Mouse (Mus musculus) ES-Bruce4 (cell line): ENCODE measurements around the gene Lpar3. TPM values are rescaled to one million over a fixed set of nuclear protein-coding genes. Genes with fewer than 3 reads are reported as not detected.

ENCODE experiments used
- H3K27ac ChIP-seq: 2 replicates; pipeline ENCODE4 v1.5.1; 2012; ENCODE audit warnings: low read length, inconsistent platforms; ENCODE audit not compliant: insufficient read depth
- H3K27me3 ChIP-seq: 2 replicates; pipeline ENCODE4 v1.6.1; 2012; ENCODE audit warnings: mild to moderate bottlenecking, low read length, inconsistent platforms; ENCODE audit not compliant: control insufficient read depth, poor library complexity, insufficient read depth, severe bottlenecking
- H3K36me3 ChIP-seq: 2 replicates; pipeline ENCODE4 v1.6.1; 2012; ENCODE audit warnings: inconsistent platforms, mild to moderate bottlenecking, low read length, moderate library complexity; ENCODE audit not compliant: control insufficient read depth, poor library complexity, insufficient read depth, severe bottlenecking
- H3K4me1 ChIP-seq: one replicate; pipeline ENCODE4 v1.8.1; 2011; ENCODE audit warnings: low read length; ENCODE audit not compliant: control insufficient read depth, insufficient read depth
- H3K4me3 ChIP-seq: 2 replicates; pipeline ENCODE4 v1.5.1; 2011; ENCODE audit warnings: low read depth, mild to moderate bottlenecking, low read length
- H3K9ac ChIP-seq: 2 replicates; pipeline ENCODE4 v1.6.1; 2012; ENCODE audit warnings: low read depth, mild to moderate bottlenecking, inconsistent platforms; ENCODE audit not compliant: poor library complexity, severe bottlenecking
- H3K9me3 ChIP-seq: replicated peaks from 2 replicates; pipeline ENCODE4 v1.6.1; 2012; ENCODE audit warnings: mild to moderate bottlenecking, low read length, inconsistent platforms; ENCODE audit not compliant: control insufficient read depth, poor library complexity, insufficient read depth, severe bottlenecking
- CTCF ChIP-seq: IDR thresholded peaks from one replicate; pipeline ENCODE4 v1.8.1; 2011; ENCODE audit warnings: low read depth, low read length
- EP300 ChIP-seq: IDR thresholded peaks from 2 replicates; pipeline ENCODE4 v1.6.1; 2011; ENCODE audit warnings: low read depth, low read length; ENCODE audit not compliant: insufficient read depth
- POLR2A ChIP-seq: IDR thresholded peaks from one replicate; pipeline ENCODE4 v1.8.1; 2011; ENCODE audit warnings: low read length; ENCODE audit not compliant: insufficient read depth
- polyA plus RNA-seq: library from polyadenylated mRNA; stranded (reverse); fragments of >200 nt; gene quantifications from 2 replicates; pipeline ENCODE4 v1.2.4, GENCODE M21; 2011; ENCODE audit warnings: low read depth; ENCODE audit not compliant: missing spikeins, insufficient read depth, insufficient read length

Lpar3 gene
- polyA plus RNA-seq, 1 experiment = 0.33 TPM

GRCm38 (mm10) chr3:146278195-146279140 is 57.7 kb downstream of the Lpar3 start:
- H3K36me3 ChIP-seq = no peaks in the 10 kb centered on the region
- TF ChIP-seq CTCF (no peak), EP300 (no peak), POLR2A (no peak)
- H3K9ac ChIP-seq = no peak overlapping the region
- H3K9me3 ChIP-seq = no peaks in the 10 kb centered on the region
- H3K27ac ChIP-seq = no peak overlapping the region
- H3K27me3 ChIP-seq = no peaks in the 10 kb centered on the region
- no peak overlapping the region for H3K4me3 ChIP-seq
- H3K4me1 ChIP-seq = no peaks in the 10 kb centered on the region

GRCm38 (mm10) chr3:146283732-146284361 is 63.1 kb downstream of the Lpar3 start:
- Histone ChIP-seq H3K9me3 (no peaks in the 10 kb centered on the region), H3K27ac (no peak overlapping the region), H3K4me1 (no peaks in the 10 kb centered on the region), H3K36me3 (no peaks in the 10 kb centered on the region), H3K4me3 (no peak overlapping the region), H3K9ac (no peak overlapping the region), H3K27me3 (no peaks in the 10 kb centered on the region)
- TF ChIP-seq CTCF = no peak
- no peak for TF ChIP-seq POLR2A
- TF ChIP-seq EP300 = no peak

- H3K36me3 ChIP-seq = no peaks in the 10 kb centered on the region
- no peak overlapping the region for H3K4me3 ChIP-seq
- H3K27me3 ChIP-seq = no peaks in the 10 kb centered on the region
- no peak overlapping the region for H3K9ac ChIP-seq
- no peaks in the 10 kb centered on the region for H3K9me3 ChIP-seq
- H3K27ac ChIP-seq = no peak overlapping the region
- no peaks in the 10 kb centered on the region for H3K4me1 ChIP-seq
- TF ChIP-seq CTCF (no peak), POLR2A (no peak), EP300 (no peak)
Observed at GRCm38 (mm10) chr3:146286118-146286517, 65.4 kb downstream of the Lpar3 start.

- H3K27ac ChIP-seq = no peak overlapping the region
- no peak overlapping the region for H3K9ac ChIP-seq
- H3K27me3 ChIP-seq = no peaks in the 10 kb centered on the region
- TF ChIP-seq EP300 (no peak), POLR2A (no peak), CTCF (no peak)
- H3K9me3 ChIP-seq = no peaks in the 10 kb centered on the region
- H3K4me1 ChIP-seq = no peaks in the 10 kb centered on the region
- no peaks in the 10 kb centered on the region for H3K36me3 ChIP-seq
- H3K4me3 ChIP-seq = no peak overlapping the region
Observed at GRCm38 (mm10) chr3:146291928-146292327, 71.2 kb downstream of the Lpar3 start.

GRCm38 (mm10) chr3:146292515-146292914 is 71.8 kb downstream of the Lpar3 start:
- H3K4me3 ChIP-seq = no peak overlapping the region
- no peak overlapping the region for H3K9ac ChIP-seq
- no peak for TF ChIP-seq POLR2A
- TF ChIP-seq EP300 = no peak
- TF ChIP-seq CTCF = no peak
- H3K27me3 ChIP-seq = no peaks in the 10 kb centered on the region
- H3K9me3 ChIP-seq = no peaks in the 10 kb centered on the region
- no peaks in the 10 kb centered on the region for H3K36me3 ChIP-seq
- H3K4me1 ChIP-seq = no peaks in the 10 kb centered on the region
- no peak overlapping the region for H3K27ac ChIP-seq

- H3K27me3 ChIP-seq = no peaks in the 10 kb centered on the region
- H3K9ac ChIP-seq = no peak overlapping the region
- TF ChIP-seq CTCF (no peak), EP300 (no peak), POLR2A (no peak)
- H3K4me3 ChIP-seq = no peak overlapping the region
- H3K9me3 ChIP-seq = no peaks in the 10 kb centered on the region
- H3K27ac ChIP-seq = no peak overlapping the region
- no peaks in the 10 kb centered on the region for H3K36me3 ChIP-seq
- H3K4me1 ChIP-seq = no peaks in the 10 kb centered on the region
Observed at GRCm38 (mm10) chr3:146302451-146302850, 81.7 kb downstream of the Lpar3 start.
